Mouse (Mus musculus) stomach, embryonic 15.5 days (tissue): ENCODE results near the gene Igfn1. TPM values are rescaled to one million over a fixed set of nuclear protein-coding genes. Genes with fewer than 3 reads are reported as not detected.
A peak's percentile ranks its signal among the peaks of the same experiment; 100 is the strongest.

Experiments used
- ATAC-seq: fragments of 200-750 bp; cut with Nextera tagmentation; 2 replicates; pipeline ENCODE4 v1.8.0; 2017; ENCODE audit warnings: low read depth, moderate number of reproducible peaks, moderate TSS enrichment; ENCODE audit not compliant: insufficient read depth, low FRiP score
- H3K27ac ChIP-seq: fragments of 300-500 bp; sonication (generic); 2 replicates; pipeline ENCODE4 v1.5.1; 2015; ENCODE audit warnings: mild to moderate bottlenecking, inconsistent platforms
- H3K27me3 ChIP-seq: fragments of 300-500 bp; sonication (generic); replicated peaks from 2 replicates; pipeline ENCODE4 v1.6.1; 2015; ENCODE audit warnings: inconsistent platforms
- H3K36me3 ChIP-seq: fragments of 300-500 bp; sonication (generic); 2 replicates; pipeline ENCODE4 v1.6.1; 2015; ENCODE audit warnings: inconsistent platforms
- H3K4me1 ChIP-seq: fragments of 300-500 bp; sonication (generic); 2 replicates; pipeline ENCODE4 v1.6.1; 2015; ENCODE audit warnings: inconsistent platforms
- H3K4me2 ChIP-seq: fragments of 300-500 bp; sonication (generic); 2 replicates; pipeline ENCODE4 v1.6.1; 2015; ENCODE audit warnings: mild to moderate bottlenecking, inconsistent platforms
- H3K4me3 ChIP-seq: fragments of 300-500 bp; sonication (generic); replicated peaks from 2 replicates; pipeline ENCODE4 v1.5.1; 2015; ENCODE audit warnings: inconsistent platforms
- H3K9ac ChIP-seq: fragments of 300-500 bp; sonication (generic); 2 replicates; pipeline ENCODE4 v1.6.1; 2015; ENCODE audit warnings: inconsistent platforms
- H3K9me3 ChIP-seq: fragments of 300-500 bp; sonication (generic); 2 replicates; pipeline ENCODE4 v1.6.1; 2016; ENCODE audit warnings: inconsistent platforms
- WGBS: fragments of 180-500 bp; shearing (Covaris S2); methylation state at CpG from one replicate; pipeline ENCODE4 v1.1.7; 2015; 5-methylcytosine and 5-hydroxymethylcytosine counted together
- polyA plus RNA-seq: library from polyadenylated mRNA; unstranded; fragments of >200 nt; fragmentation: Nextera tagmentation; extraction: Ambion mirVana; gene quantifications from 2 replicates; pipeline ENCODE4 v1.2.1, GENCODE M21; 2015

Gene Igfn1
- 0.06 and 0.09 TPM in 2 replicates for polyA plus RNA-seq

DNA sequence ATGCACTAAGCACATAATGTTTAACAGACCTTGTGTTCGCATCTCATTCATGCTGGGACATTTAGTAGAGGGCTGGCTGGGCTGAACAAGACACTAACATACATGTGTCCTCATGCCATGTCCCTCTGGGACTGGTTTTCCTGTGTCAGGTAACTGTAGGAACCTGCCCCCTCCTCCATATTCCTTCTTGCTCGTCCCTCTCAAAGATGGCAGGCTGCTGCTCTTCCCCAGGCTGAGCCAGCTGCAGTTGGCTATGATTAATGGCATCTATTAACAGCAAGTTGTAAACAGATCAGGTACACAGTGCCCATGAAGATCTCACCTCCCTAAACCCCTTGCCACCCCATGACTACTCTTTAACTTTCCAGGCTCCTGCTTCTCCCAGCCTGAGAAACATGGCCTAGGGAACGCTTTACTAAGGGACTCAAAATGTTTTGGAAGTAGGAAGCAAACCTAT is at the start of gene Igfn1:
TSS of gene Igfn1 (minus strand) at position 51 of the 457 bp plus-strand sequence.
- peak within 1 kb of the TSS; percentile 49; the same call in 1 of the 2 replicates for H3K4me3 ChIP-seq
- no peaks in the 10 kb centered on the region for H3K9me3 ChIP-seq
- no peaks in the 10 kb centered on the region for H3K27me3 ChIP-seq
- H3K27ac ChIP-seq: no peak within 1 kb of the TSS
- no peak for ATAC-seq
- no peaks in the 10 kb centered on the region for H3K36me3 ChIP-seq
- peaks cover 3% of the 10 kb centered on the region; the same call in 1 of the 2 replicates for H3K4me1 ChIP-seq
- WGBS: 73% methylated on average over 3 of the region's 3 CpGs
- no peak within 1 kb of the TSS for H3K9ac ChIP-seq
- H3K4me2 ChIP-seq: peak within 1 kb of the TSS; percentile 86

- Histone ChIP-seq H3K27me3 (peaks cover 6% of the 10 kb centered on the region), H3K9ac (no peak overlapping the region), H3K4me1 (peaks cover 6% of the 10 kb centered on the region; the same call in 1 of the 2 replicates), H3K4me3 (no peak overlapping the region), H3K27ac (no peak overlapping the region), H3K9me3 (no peaks in the 10 kb centered on the region), H3K36me3 (no peaks in the 10 kb centered on the region), H3K4me2 (no peak overlapping the region)
- WGBS: 78% methylated on average over 3 of the region's 3 CpGs
- ATAC-seq: no peak
These were observed 49.6 kb upstream of the Igfn1 start for GRCm38 (mm10) chr1:136055771-136056170.

DNA sequence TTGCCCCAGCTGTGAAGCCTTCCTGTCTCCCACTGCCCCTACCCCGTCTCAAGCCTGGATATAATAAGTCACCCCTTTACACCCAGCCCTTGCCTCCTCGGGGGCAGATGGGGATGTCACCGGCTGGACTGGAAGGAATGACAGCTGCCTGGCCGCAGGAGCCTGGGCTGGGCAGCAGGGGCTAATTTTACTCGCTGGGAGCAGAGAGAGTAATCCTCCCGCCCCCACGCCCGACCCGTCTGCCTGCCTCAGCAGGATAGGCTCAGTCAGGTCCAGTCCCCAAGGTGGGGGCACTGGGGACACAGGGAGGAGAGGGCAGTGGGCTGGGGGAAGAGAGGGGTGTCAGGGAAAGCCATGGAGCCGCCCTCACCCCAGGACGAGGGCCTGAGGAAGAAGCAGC is 46.4 kb upstream of the Igfn1 start, which contains the start of gene Cacna1s:
TSS of gene Cacna1s (plus strand) at position 204 of the 400 bp plus-strand sequence.
- ATAC-seq: no peak
- Histone ChIP-seq H3K4me3 (no peak within 1 kb of the TSS), H3K4me1 (peaks cover 9% of the 10 kb centered on the region; the same call in 1 of the 2 replicates), H3K27me3 (peaks cover 26% of the 10 kb centered on the region), H3K36me3 (no peaks in the 10 kb centered on the region), H3K9me3 (no peaks in the 10 kb centered on the region), H3K27ac (no peak within 1 kb of the TSS), H3K4me2 (no peak within 1 kb of the TSS), H3K9ac (no peak within 1 kb of the TSS)
- 52% methylated on average over 11 of the region's 11 CpGs for WGBS

DNA sequence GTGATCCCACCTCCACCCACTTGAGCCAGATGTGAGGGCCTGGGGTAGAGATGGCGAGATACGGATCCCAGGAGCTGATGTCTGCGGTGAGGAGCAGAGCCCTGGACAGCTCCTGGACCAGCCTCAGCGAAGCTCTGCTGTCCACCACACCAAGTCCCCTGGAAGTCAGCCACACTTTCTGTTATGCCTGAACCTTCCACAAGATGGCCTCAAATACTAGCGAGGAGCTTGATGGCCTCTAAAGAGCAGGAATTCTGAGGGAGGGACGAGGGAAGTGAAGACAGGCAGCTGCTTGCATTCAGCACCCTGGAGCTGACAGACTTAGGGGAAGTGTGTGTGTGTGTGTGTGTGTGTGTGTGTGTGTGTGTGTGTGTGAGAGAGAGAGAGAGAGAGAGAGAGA is 45.3 kb upstream of the Igfn1 start:
- no peaks in the 10 kb centered on the region for H3K36me3 ChIP-seq
- H3K4me1 ChIP-seq: peaks cover 9% of the 10 kb centered on the region; the same call in 1 of the 2 replicates
- peak overlapping the region; percentile 55 for H3K4me2 ChIP-seq
- peak; percentile 73; the same call in 1 of the 2 replicates for ATAC-seq
- peaks cover 26% of the 10 kb centered on the region for H3K27me3 ChIP-seq
- no peak overlapping the region for H3K27ac ChIP-seq
- H3K9ac ChIP-seq: no peak overlapping the region
- 3% methylated on average over 6 of the region's 6 CpGs for WGBS
- no peaks in the 10 kb centered on the region for H3K9me3 ChIP-seq
- peak overlapping the region; percentile 28 for H3K4me3 ChIP-seq

DNA sequence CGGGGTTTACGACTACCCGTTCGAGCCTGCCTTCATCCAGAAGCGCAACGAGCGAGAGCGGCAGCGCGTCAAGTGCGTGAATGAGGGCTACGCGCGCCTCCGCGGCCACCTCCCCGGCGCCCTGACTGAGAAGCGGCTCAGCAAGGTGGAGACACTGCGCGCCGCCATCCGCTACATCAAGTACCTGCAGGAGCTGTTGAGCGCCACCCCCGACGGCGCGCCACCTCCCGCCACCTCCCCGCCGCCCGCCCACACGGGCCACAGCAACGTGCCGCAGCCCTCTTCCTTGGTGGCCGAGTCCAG is 44.8 kb upstream of the Igfn1 start:
- Histone ChIP-seq H3K27me3 (peaks cover 26% of the 10 kb centered on the region), H3K9ac (no peak overlapping the region), H3K9me3 (no peaks in the 10 kb centered on the region), H3K27ac (no peak overlapping the region), H3K4me1 (peaks cover 9% of the 10 kb centered on the region; the same call in 1 of the 2 replicates), H3K36me3 (no peaks in the 10 kb centered on the region), H3K4me2 (peak overlapping the region; percentile 55), H3K4me3 (peak overlapping the region; percentile 28)
- 2% methylated on average over 35 of the region's 36 CpGs for WGBS
- peak; percentile 23; the same call in 1 of the 2 replicates for ATAC-seq

- 24% methylated on average over 29 of the region's 29 CpGs for WGBS
- Histone ChIP-seq H3K27ac (no peak within 1 kb of the TSS), H3K4me1 (peaks cover 9% of the 10 kb centered on the region; the same call in 1 of the 2 replicates), H3K9ac (no peak within 1 kb of the TSS), H3K4me2 (peak within 1 kb of the TSS; percentile 55), H3K9me3 (no peaks in the 10 kb centered on the region), H3K36me3 (no peaks in the 10 kb centered on the region), H3K4me3 (peak within 1 kb of the TSS; percentile 28), H3K27me3 (peaks cover 26% of the 10 kb centered on the region)
- ATAC-seq: no peak
These were observed 44.3 kb upstream of the Igfn1 start, which contains the start of gene Ascl5 for GRCm38 (mm10) chr1:136050312-136051012. Ascl5 (plus strand) TSS chr1:136050804.

DNA sequence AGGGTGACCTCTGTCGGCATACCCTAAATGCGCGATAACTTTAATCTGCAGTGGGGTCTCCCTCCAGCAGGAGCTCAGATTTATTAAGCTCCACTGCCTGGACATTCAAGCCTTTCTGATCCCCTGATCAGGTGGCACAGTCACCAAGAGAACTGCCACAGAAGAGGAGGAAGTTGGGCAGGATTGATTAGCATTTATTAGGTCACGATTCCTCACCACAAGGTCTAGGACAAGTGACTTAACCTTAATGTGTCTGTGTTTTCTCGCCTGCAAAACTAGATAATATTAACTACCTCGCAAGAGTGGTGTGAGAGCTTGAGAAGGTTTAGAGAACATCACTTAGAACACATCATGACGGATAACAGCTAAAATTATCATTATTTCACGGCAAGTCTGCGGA is 41.8 kb upstream of the Igfn1 start:
- WGBS: 70% methylated on average over 9 of the region's 9 CpGs
- no peak overlapping the region for H3K4me2 ChIP-seq
- H3K27me3 ChIP-seq: peaks cover 26% of the 10 kb centered on the region
- H3K36me3 ChIP-seq: no peaks in the 10 kb centered on the region
- H3K27ac ChIP-seq: no peak overlapping the region
- H3K9ac ChIP-seq: no peak overlapping the region
- no peaks in the 10 kb centered on the region for H3K9me3 ChIP-seq
- no peak for ATAC-seq
- H3K4me3 ChIP-seq: no peak overlapping the region
- H3K4me1 ChIP-seq: peaks cover 9% of the 10 kb centered on the region; the same call in 1 of the 2 replicates

- H3K4me3 ChIP-seq: no peak overlapping the region
- no peak overlapping the region for H3K9ac ChIP-seq
- peaks cover 9% of the 10 kb centered on the region; the same call in 1 of the 2 replicates for H3K4me1 ChIP-seq
- no peak for ATAC-seq
- H3K27ac ChIP-seq: no peak overlapping the region
- H3K4me2 ChIP-seq: no peak overlapping the region
- no peaks in the 10 kb centered on the region for H3K9me3 ChIP-seq
- WGBS: 0% methylated on average over 2 of the region's 2 CpGs
- H3K36me3 ChIP-seq: no peaks in the 10 kb centered on the region
- peaks cover 26% of the 10 kb centered on the region for H3K27me3 ChIP-seq
These were observed 41.3 kb upstream of the Igfn1 start for GRCm38 (mm10) chr1:136047432-136047831.

GRCm38 (mm10) chr1:136045774-136046173 is 39.6 kb upstream of the Igfn1 start:
- H3K9me3 ChIP-seq: no peaks in the 10 kb centered on the region
- no peak overlapping the region for H3K9ac ChIP-seq
- no peak overlapping the region for H3K4me3 ChIP-seq
- no peak overlapping the region for H3K4me2 ChIP-seq
- ATAC-seq: no peak
- 19% methylated on average over 4 of the region's 4 CpGs for WGBS
- peaks cover 19% of the 10 kb centered on the region for H3K27me3 ChIP-seq
- H3K36me3 ChIP-seq: no peaks in the 10 kb centered on the region
- H3K4me1 ChIP-seq: peaks cover 11% of the 10 kb centered on the region
- no peak overlapping the region for H3K27ac ChIP-seq

DNA sequence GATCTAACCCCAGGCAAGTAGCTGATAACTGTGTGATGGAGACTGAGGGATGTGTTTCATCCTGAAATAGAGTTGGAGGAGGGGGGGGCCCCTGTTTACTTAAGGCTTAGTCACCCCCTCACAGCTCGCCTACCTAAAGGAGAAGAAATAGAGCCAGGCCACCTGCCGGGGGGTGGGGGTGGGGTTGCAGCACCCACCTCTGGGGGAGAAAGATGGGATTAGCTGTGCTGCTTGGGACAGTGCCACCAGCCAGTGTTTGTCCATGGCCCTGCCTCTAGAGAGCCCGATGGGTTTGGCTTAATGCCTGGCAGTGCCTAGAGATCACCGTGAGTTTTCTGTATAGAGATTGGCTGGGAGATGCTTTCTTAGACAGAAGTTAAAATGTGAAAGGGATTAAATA is 34.7 kb upstream of the Igfn1 start:
- 12% methylated on average over 4 of the region's 4 CpGs for WGBS
- Histone ChIP-seq H3K4me1 (peaks cover 14% of the 10 kb centered on the region), H3K9ac (no peak overlapping the region), H3K4me2 (peak overlapping the region; percentile 24; the same call in 1 of the 2 replicates), H3K27me3 (no peaks in the 10 kb centered on the region), H3K27ac (no peak overlapping the region), H3K4me3 (no peak overlapping the region), H3K36me3 (no peaks in the 10 kb centered on the region), H3K9me3 (no peaks in the 10 kb centered on the region)
- peak; percentile 38 for ATAC-seq

DNA sequence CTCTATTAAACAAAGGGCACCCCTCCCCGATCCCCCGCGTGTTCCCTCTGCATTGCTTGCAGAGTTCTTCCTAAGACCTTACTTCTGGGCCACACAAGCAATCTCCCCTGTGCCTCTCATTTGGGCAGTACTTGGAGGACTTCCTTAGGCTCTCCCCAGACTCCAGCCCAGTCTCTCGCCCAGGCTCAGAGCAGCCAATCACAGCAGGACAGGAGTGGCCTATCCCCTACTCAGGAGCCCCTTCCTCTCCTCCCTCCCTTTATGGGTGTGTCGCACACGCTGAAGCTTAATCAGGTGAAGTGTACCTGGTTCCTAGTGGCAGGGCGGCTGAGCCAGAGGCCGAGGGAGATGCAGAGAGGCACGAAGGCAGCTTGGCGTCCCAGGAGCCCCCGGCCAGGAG is 34.3 kb upstream of the Igfn1 start:
- peak overlapping the region; percentile 24; the same call in 1 of the 2 replicates for H3K4me2 ChIP-seq

GRCm38 (mm10) chr1:136038746-136039538 is 32.8 kb upstream of the Igfn1 start:
- 75% methylated on average over 5 of the region's 5 CpGs for WGBS
- H3K9me3 ChIP-seq: no peaks in the 10 kb centered on the region
- no peak overlapping the region for H3K4me3 ChIP-seq
- H3K9ac ChIP-seq: no peak overlapping the region
- ATAC-seq: no peak
- no peak overlapping the region for H3K4me2 ChIP-seq
- H3K27me3 ChIP-seq: no peaks in the 10 kb centered on the region
- H3K27ac ChIP-seq: no peak overlapping the region
- H3K36me3 ChIP-seq: peaks cover 13% of the 10 kb centered on the region; the same call in 1 of the 2 replicates
- peaks cover 14% of the 10 kb centered on the region for H3K4me1 ChIP-seq

More for the DNA sequence above, 34.3 kb upstream of the Igfn1 start:
- peak; percentile 83 for ATAC-seq
- no peak overlapping the region for H3K27ac ChIP-seq
- no peak overlapping the region for H3K9ac ChIP-seq
- H3K4me3 ChIP-seq: no peak overlapping the region
- H3K4me1 ChIP-seq: peaks cover 14% of the 10 kb centered on the region
- H3K36me3 ChIP-seq: no peaks in the 10 kb centered on the region
- H3K9me3 ChIP-seq: no peaks in the 10 kb centered on the region
- WGBS: 12% methylated on average over 11 of the region's 11 CpGs
- H3K27me3 ChIP-seq: no peaks in the 10 kb centered on the region
